Comparison of ENCODE assay signal across 8 mouse cellular contexts in the genomic region with DNA sequence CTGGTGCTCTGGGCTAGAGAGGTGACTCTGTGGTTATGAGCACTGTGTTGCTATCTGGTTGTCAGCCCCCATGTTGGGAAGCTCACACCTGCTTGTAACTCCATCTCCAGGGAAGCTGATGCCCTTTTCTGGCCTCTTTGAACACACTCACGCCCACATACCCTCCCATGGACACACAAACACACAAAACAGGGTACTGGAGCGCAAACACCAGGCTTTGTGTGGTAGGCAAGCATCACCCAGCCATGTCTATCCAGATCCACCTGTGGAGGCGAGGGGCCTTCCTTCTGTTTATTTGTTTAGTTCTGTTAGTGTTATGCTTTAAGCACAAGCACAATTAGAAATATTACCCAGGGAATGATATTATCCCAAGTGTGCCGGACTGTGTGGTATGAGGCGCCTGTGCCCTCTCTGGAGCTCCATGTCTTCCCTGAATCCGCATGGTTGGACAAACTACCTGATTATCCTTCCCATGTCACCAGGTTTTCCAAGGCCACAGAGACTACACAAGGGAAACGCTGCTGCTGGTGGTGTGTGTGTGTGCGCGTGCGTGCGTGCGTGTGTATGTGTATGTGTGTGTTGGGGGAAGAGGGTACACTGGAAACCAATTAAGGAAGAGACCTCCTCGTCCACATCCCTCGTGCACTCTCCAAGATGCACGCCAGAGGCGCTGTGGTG. TPM values are rescaled to one million over a fixed set of nuclear protein-coding genes. Genes with fewer than 3 reads are reported as not detected.
DNase-seq lines count a peak whose midpoint lies in the region; ATAC-seq and TF ChIP-seq lines count a peak whose summit lies in the region.

No protein-coding gene starts in this region.

- H3K4me1 ChIP-seq in heart, embryonic 11.5 days (ENCODE audit: control insufficient read depth, insufficient read depth, low read length) = peaks cover 13% of the 10 kb centered on the region
- H3K4me1 ChIP-seq in embryonic facial prominence, embryonic 14.5 days (ENCODE audit: control insufficient read depth, insufficient read depth, low read length) = peaks cover 12% of the 10 kb centered on the region; the same call in 1 of the 2 replicates
- no peaks in the 10 kb centered on the region; the same call in 1 of the 2 replicates for H3K4me1 ChIP-seq in hindbrain, postnatal 0 days (ENCODE audit: insufficient read depth, low read length)

- no peak for DNase-seq in heart, adult 18-20 months
- peak; percentile 82 for DNase-seq in CD4-positive, CD25-positive, alpha-beta regulatory T cell, adult 2 months (ENCODE audit: low read depth, low spot score)
- DNase-seq in embryonic facial prominence, embryonic 14.5 days (ENCODE audit: low spot score) = no peak
- peak; percentile 90 for DNase-seq in hindbrain, postnatal 0 days (ENCODE audit: low spot score)
- peak; percentile 43 for DNase-seq in telencephalon, adult 2 months (ENCODE audit: low read depth, low spot score)
- DNase-seq in urinary bladder, postnatal 25 days (ENCODE audit: low spot score) = no peak

- 24% methylated on average over 16 of the region's 16 CpGs for whole genome bisulfite sequencing in heart, embryonic 11.5 days (ENCODE audit: insufficient replicate concordance)
- WGBS in embryonic facial prominence, embryonic 14.5 days = 24% methylated on average over 16 of the region's 16 CpGs
- 33% methylated on average over 16 of the region's 16 CpGs for WGBS in hindbrain, postnatal 0 days

- peak overlapping the region; percentile 72; the same call in 1 of the 2 replicates for H3K9ac ChIP-seq in heart, embryonic 11.5 days (ENCODE audit: low read depth, low read length)
- H3K9ac ChIP-seq in embryonic facial prominence, embryonic 14.5 days (ENCODE audit: low read depth, low read length) = peak overlapping the region; percentile 79
- H3K9ac ChIP-seq in hindbrain, postnatal 0 days (replicated peaks; ENCODE audit: low read length) = no peak overlapping the region; the same call in 1 of the 2 replicates

- ATAC-seq in heart, embryonic 11.5 days (replicated peaks; ENCODE audit: insufficient number of reproducible peaks, low FRiP score, low TSS enrichment) = no peak; the same call in 1 of the 2 replicates
- ATAC-seq in embryonic facial prominence, embryonic 14.5 days (ENCODE audit: low read depth) = no peak
- ATAC-seq in hindbrain, postnatal 0 days = peak; percentile 3; the same call in 1 of the 2 replicates
- peak; percentile 92 for ATAC-seq in megakaryocyte-erythroid progenitor cell, adult 5-6 weeks (replicated peaks; ENCODE audit: low FRiP score, low TSS enrichment, poor library complexity, severe bottlenecking)

- peak overlapping the region; percentile 52 for H3K4me3 ChIP-seq in heart, embryonic 11.5 days (ENCODE audit: low read depth, low read length)
- peak overlapping the region; percentile 67 for H3K4me3 ChIP-seq in embryonic facial prominence, embryonic 14.5 days (ENCODE audit: low read depth, low read length)
- H3K4me3 ChIP-seq in hindbrain, postnatal 0 days (ENCODE audit: low read length) = peak overlapping the region; percentile 57

- peak overlapping the region; percentile 89 for H3K27ac ChIP-seq in heart, embryonic 11.5 days (ENCODE audit: low read depth, low read length)
- H3K27ac ChIP-seq in embryonic facial prominence, embryonic 14.5 days (replicated peaks; ENCODE audit: low read depth, low read length) = peak overlapping the region; percentile 92
- peak overlapping the region; percentile 67; the same call in 1 of the 2 replicates for H3K27ac ChIP-seq in hindbrain, postnatal 0 days

- peak; percentile 92 for TF ChIP-seq CTCF in hindbrain, postnatal 0 days (IDR thresholded peaks at IDR 0.05; ENCODE audit: low read depth)

- no peaks in the 10 kb centered on the region for H3K36me3 ChIP-seq in heart, embryonic 11.5 days (ENCODE audit: control insufficient read depth, insufficient read depth, low read length)
- H3K36me3 ChIP-seq in embryonic facial prominence, embryonic 14.5 days (ENCODE audit: control insufficient read depth, insufficient read depth, low read length) = no peaks in the 10 kb centered on the region
- no peaks in the 10 kb centered on the region for H3K36me3 ChIP-seq in hindbrain, postnatal 0 days (ENCODE audit: insufficient read depth, low read length)

- no peaks in the 10 kb centered on the region for H3K27me3 ChIP-seq in heart, embryonic 11.5 days (ENCODE audit: control insufficient read depth, insufficient read depth, low read length)
- no peaks in the 10 kb centered on the region for H3K27me3 ChIP-seq in embryonic facial prominence, embryonic 14.5 days (replicated peaks; ENCODE audit: control insufficient read depth, insufficient read depth, low read length)
- no peaks in the 10 kb centered on the region for H3K27me3 ChIP-seq in hindbrain, postnatal 0 days (ENCODE audit: insufficient read depth, low read length)

- peak overlapping the region; percentile 74 for H3K4me2 ChIP-seq in heart, embryonic 11.5 days
- peak overlapping the region; percentile 88 for H3K4me2 ChIP-seq in embryonic facial prominence, embryonic 14.5 days (ENCODE audit: low read depth, low read length)
- peak overlapping the region; percentile 77 for H3K4me2 ChIP-seq in hindbrain, postnatal 0 days (ENCODE audit: low read depth, low read length)

- no peaks in the 10 kb centered on the region for H3K9me3 ChIP-seq in heart, embryonic 11.5 days (replicated peaks; ENCODE audit: control insufficient read depth, low read length)
- H3K9me3 ChIP-seq in embryonic facial prominence, embryonic 14.5 days (ENCODE audit: control insufficient read depth, low read length) = no peaks in the 10 kb centered on the region
- H3K9me3 ChIP-seq in hindbrain, postnatal 0 days (ENCODE audit: low read length) = no peaks in the 10 kb centered on the region

RNA-seq across cellular contexts. Expression of a gene that starts 0.8 kb away (rescaled TPM):
- polyA plus RNA-seq in heart, embryonic 11.5 days (2014; fragmentation: Nextera tagmentation; extraction: Ambion mirVana) = 6.9 and 11.1 TPM in 2 replicates
- total RNA-seq in heart, adult 18-20 months (2021) = 10 to 100 TPM; 19.3 to 20.6 TPM
- 9.1 and 10.8 TPM in 2 replicates for polyA plus RNA-seq in embryonic facial prominence, embryonic 14.5 days (2014; fragmentation: Nextera tagmentation; extraction: Ambion mirVana)
- total RNA-seq in hindbrain, postnatal 0 days (2014; rRNA removed) = 2.5 and 2.9 TPM in 2 replicates
- polyA plus RNA-seq in hindbrain, postnatal 0 days (2015; fragmentation: Nextera tagmentation; extraction: Ambion mirVana) = 1.6 and 1.8 TPM in 2 replicates
- total RNA-seq in megakaryocyte-erythroid progenitor cell, adult 5-6 weeks (2014; fragmentation: Nextera tagmentation) = 1.2 TPM in 1 of 2 replicates, not detected in the other
- total RNA-seq in megakaryocyte-erythroid progenitor cell, adult 5-6 weeks (2017) = not detected in 2 replicates

Comparison
In these comparisons a context has a peak if more than half of its experiments do, and no peak if none do; other contexts are left out.
1. ATAC-seq: peak in hindbrain, postnatal 0 days (single experiment) and megakaryocyte-erythroid progenitor cell, adult 5-6 weeks (single experiment); none in heart, embryonic 11.5 days (single experiment) and embryonic facial prominence, embryonic 14.5 days (single experiment).
2. DNase-seq: peak in CD4-positive, CD25-positive, alpha-beta regulatory T cell, adult 2 months (single experiment), hindbrain, postnatal 0 days (single experiment) and telencephalon, adult 2 months (single experiment); none in heart, adult 18-20 months (0 of 2), embryonic facial prominence, embryonic 14.5 days (single experiment) and urinary bladder, postnatal 25 days (single experiment).
3. Peak in every context shown above with its lines, with median percentiles within 50 percentile points of each other: H3K27ac ChIP-seq, H3K4me2 ChIP-seq and H3K4me3 ChIP-seq.